In the genomic region with DNA sequence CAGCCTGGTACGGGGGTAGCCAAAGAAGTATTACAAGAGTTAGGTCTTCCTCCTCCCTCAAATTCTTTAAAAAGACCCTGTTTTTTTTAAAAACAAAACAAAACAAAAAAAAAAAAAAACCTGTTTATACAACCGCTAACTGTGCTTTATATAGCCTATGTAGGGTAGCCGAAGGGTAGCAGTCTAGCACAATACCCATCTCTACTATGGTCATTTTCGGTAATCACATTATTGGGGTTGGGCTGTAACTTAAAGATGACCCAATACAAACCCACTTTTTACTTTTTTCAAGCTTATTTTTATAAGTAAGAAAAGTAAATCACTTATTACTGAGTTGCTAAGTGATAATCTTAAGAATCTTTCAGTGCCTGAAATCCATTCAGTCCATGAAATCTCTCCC, we compare ENCODE assay signal across 8 mouse cellular contexts. TPM values are rescaled to one million over a fixed set of nuclear protein-coding genes. Genes with fewer than 3 reads are reported as not detected.
DNase-seq lines count a peak whose midpoint lies in the region; ATAC-seq lines count a peak whose summit lies in the region.

No protein-coding gene starts in this region.

- DNase-seq in liver, embryonic 11.5 days (ENCODE audit: low spot score), result no peak
- DNase-seq in liver, result no peak
- no peak for DNase-seq in forebrain, embryonic 10.5 days (ENCODE audit: extremely low spot score, low spot score)
- no peak for DNase-seq in cerebellum, postnatal 25 days
- DNase-seq in spleen, postnatal 10 days (ENCODE audit: low spot score in 2 of 2), result no peak

- H3K4me2 ChIP-seq in liver, embryonic 11.5 days, result peak overlapping the region; percentile 72
- peak overlapping the region; percentile 69 for H3K4me2 ChIP-seq in limb, embryonic 12.5 days
- H3K4me2 ChIP-seq in neural tube, embryonic 15.5 days, result peak overlapping the region; percentile 55

- H3K9ac ChIP-seq in liver, embryonic 11.5 days (ENCODE audit: low read depth, low read length), result no peak overlapping the region
- no peak overlapping the region for H3K9ac ChIP-seq in limb, embryonic 12.5 days (replicated peaks)
- no peak overlapping the region for H3K9ac ChIP-seq in neural tube, embryonic 15.5 days (replicated peaks)

- H3K27ac ChIP-seq in liver, embryonic 11.5 days (ENCODE audit: low read depth, low read length), result no peak overlapping the region
- H3K27ac ChIP-seq in forebrain, embryonic 10.5 days, result peak overlapping the region; percentile 96
- no peak overlapping the region for H3K27ac ChIP-seq in limb, embryonic 12.5 days
- H3K27ac ChIP-seq in neural tube, embryonic 15.5 days (replicated peaks), result no peak overlapping the region

- WGBS in liver, embryonic 11.5 days, result 58% methylated on average over 4 of the region's 4 CpGs
- WGBS in forebrain, embryonic 10.5 days, result 66% methylated on average over 4 of the region's 4 CpGs
- WGBS in limb, embryonic 12.5 days, result 73% methylated on average over 4 of the region's 4 CpGs
- WGBS in neural tube, embryonic 15.5 days, result 45% methylated on average over 4 of the region's 4 CpGs

- 0 out of 2 replicates have a peak, but pooled peaks cover 2% of the 10 kb centered on the region for H3K4me1 ChIP-seq in liver, embryonic 11.5 days (replicated peaks; ENCODE audit: control insufficient read depth, insufficient read depth, low read length)
- H3K4me1 ChIP-seq in forebrain, embryonic 10.5 days, result peaks cover 19% of the 10 kb centered on the region
- H3K4me1 ChIP-seq in limb, embryonic 12.5 days (replicated peaks), result peaks cover 9% of the 10 kb centered on the region
- H3K4me1 ChIP-seq in neural tube, embryonic 15.5 days, result peaks cover 11% of the 10 kb centered on the region

- H3K36me3 ChIP-seq in liver, embryonic 11.5 days (ENCODE audit: control insufficient read depth, insufficient read depth, low read length), result no peaks in the 10 kb centered on the region
- H3K36me3 ChIP-seq in forebrain, embryonic 10.5 days (replicated peaks), result peaks cover 16% of the 10 kb centered on the region
- H3K36me3 ChIP-seq in limb, embryonic 12.5 days, result peaks cover 8% of the 10 kb centered on the region; the same call in 1 of the 2 replicates
- no peaks in the 10 kb centered on the region for H3K36me3 ChIP-seq in neural tube, embryonic 15.5 days

- no peaks in the 10 kb centered on the region for H3K27me3 ChIP-seq in liver, embryonic 11.5 days (replicated peaks; ENCODE audit: control insufficient read depth, insufficient read depth, low read length)
- no peaks in the 10 kb centered on the region for H3K27me3 ChIP-seq in forebrain, embryonic 10.5 days (ENCODE audit: poor library complexity, severe bottlenecking)
- no peaks in the 10 kb centered on the region for H3K27me3 ChIP-seq in limb, embryonic 12.5 days
- no peaks in the 10 kb centered on the region for H3K27me3 ChIP-seq in neural tube, embryonic 15.5 days (replicated peaks)

- peak overlapping the region; percentile 66 for H3K4me3 ChIP-seq in liver, embryonic 11.5 days (ENCODE audit: low read depth, low read length)
- H3K4me3 ChIP-seq in forebrain, embryonic 10.5 days, result peak overlapping the region; percentile 69
- peak overlapping the region; percentile 69 for H3K4me3 ChIP-seq in limb, embryonic 12.5 days (replicated peaks)
- H3K4me3 ChIP-seq in neural tube, embryonic 15.5 days (replicated peaks), result peak overlapping the region; percentile 59

- ATAC-seq in liver, embryonic 11.5 days (replicated peaks; ENCODE audit: low FRiP score), result no peak
- no peak for ATAC-seq in limb, embryonic 12.5 days (ENCODE audit: insufficient number of reproducible peaks, insufficient read depth, low FRiP score, low TSS enrichment, low read depth)
- no peak for ATAC-seq in neural tube, embryonic 15.5 days (ENCODE audit: low FRiP score)
- no peak for ATAC-seq in CD4-positive, CD25-positive, alpha-beta regulatory T cell, adult 4 months

- no peaks in the 10 kb centered on the region for H3K9me3 ChIP-seq in liver, embryonic 11.5 days (ENCODE audit: control insufficient read depth, low read length)
- H3K9me3 ChIP-seq in forebrain, embryonic 10.5 days, result no peaks in the 10 kb centered on the region
- no peaks in the 10 kb centered on the region for H3K9me3 ChIP-seq in limb, embryonic 12.5 days
- H3K9me3 ChIP-seq in neural tube, embryonic 15.5 days (replicated peaks), result no peaks in the 10 kb centered on the region

RNA-seq across cellular contexts. Expression of gene Efcab7, which starts 0.7 kb away (rescaled TPM):
- polyA plus RNA-seq in liver, embryonic 11.5 days (2014; fragmentation: Nextera tagmentation; extraction: Ambion mirVana), result 14.3 and 16.2 TPM in 2 replicates
- 24.8 and 27.0 TPM in 2 replicates for polyA plus RNA-seq in forebrain, embryonic 10.5 days (2016; fragmentation: Nextera tagmentation; extraction: Ambion mirVana)
- 23.3 and 25.9 TPM in 2 replicates for polyA plus RNA-seq in limb, embryonic 12.5 days (2016; fragmentation: Nextera tagmentation; extraction: Ambion mirVana)
- polyA plus RNA-seq in neural tube, embryonic 15.5 days (2015; fragmentation: Nextera tagmentation; extraction: Ambion mirVana), result 8.5 and 13.7 TPM in 2 replicates
- 1 to 10 TPM; 3.6 to 6.9 TPM for polyA plus RNA-seq in CD4-positive, CD25-positive, alpha-beta regulatory T cell, adult 4 months (2017; shearing (Covaris generic))
